Mouse (Mus musculus) embryonic facial prominence, embryonic 13.5 days (tissue): Measurements from ENCODE around the gene Brk1. TPM values are rescaled to one million over a fixed set of nuclear protein-coding genes. Genes with fewer than 3 reads are reported as not detected.

Experiments
- ATAC-seq: fragments of 200-750 bp; cut with Nextera tagmentation; 2 replicates; pipeline ENCODE4 v1.8.0; 2017; ENCODE audit warnings: low read depth; ENCODE audit not compliant: insufficient number of reproducible peaks, insufficient read depth, low FRiP score, low TSS enrichment
- H3K27ac ChIP-seq: fragments of 300-500 bp; sonication (generic); 2 replicates; pipeline ENCODE4 v1.5.1; 2015; ENCODE audit warnings: moderate library complexity, mild to moderate bottlenecking, inconsistent platforms
- H3K27me3 ChIP-seq: fragments of 300-500 bp; sonication (generic); 2 replicates; pipeline ENCODE4 v1.6.1; 2015; ENCODE audit warnings: mild to moderate bottlenecking, inconsistent platforms
- H3K36me3 ChIP-seq: fragments of 300-500 bp; sonication (generic); 2 replicates; pipeline ENCODE4 v1.6.1; 2015; ENCODE audit warnings: mild to moderate bottlenecking, inconsistent platforms
- H3K4me1 ChIP-seq: fragments of 300-500 bp; sonication (generic); 2 replicates; pipeline ENCODE4 v1.6.1; 2015; ENCODE audit warnings: inconsistent platforms
- H3K4me2 ChIP-seq: fragments of 300-500 bp; sonication (generic); 2 replicates; pipeline ENCODE4 v1.6.1; 2015; ENCODE audit warnings: moderate library complexity, mild to moderate bottlenecking, inconsistent platforms
- H3K4me3 ChIP-seq: fragments of 300-500 bp; sonication (generic); 2 replicates; pipeline ENCODE4 v1.5.1; 2015; ENCODE audit warnings: mild to moderate bottlenecking, inconsistent platforms
- H3K9ac ChIP-seq: fragments of 300-500 bp; sonication (generic); 2 replicates; pipeline ENCODE4 v1.6.1; 2015; ENCODE audit warnings: mild to moderate bottlenecking, inconsistent platforms
- H3K9me3 ChIP-seq: fragments of 300-500 bp; sonication (generic); 2 replicates; pipeline ENCODE4 v1.6.1; 2016; ENCODE audit warnings: inconsistent platforms
- WGBS: fragments of 180-500 bp; shearing (Covaris S2); methylation state at CpG from one replicate; pipeline ENCODE4 v1.1.7; 2015; ENCODE audit warnings: mixed read lengths; 5-methylcytosine and 5-hydroxymethylcytosine counted together
- polyA plus RNA-seq: library from polyadenylated mRNA; unstranded; fragments of >200 nt; fragmentation: Nextera tagmentation; extraction: Ambion mirVana; gene quantifications from 2 replicates; pipeline ENCODE4 v1.2.1, GENCODE M21; 2015

Gene Brk1
- polyA plus RNA-seq, 1 experiment from 2014 or later = 240 TPM

GRCm38 (mm10) chr6:113661353-113662241 lies 57.0 kb downstream of the Brk1 start:
- H3K27ac ChIP-seq = no peak overlapping the region
- no peak overlapping the region for H3K9ac ChIP-seq
- no peak overlapping the region for H3K4me3 ChIP-seq
- no peak overlapping the region for H3K4me2 ChIP-seq
- no peaks in the 10 kb centered on the region for H3K27me3 ChIP-seq
- ATAC-seq = no peak
- peaks cover 5% of the 10 kb centered on the region for H3K9me3 ChIP-seq
- H3K4me1 ChIP-seq = peaks cover 18% of the 10 kb centered on the region
- 41% methylated on average over 12 of the region's 12 CpGs for WGBS
- H3K36me3 ChIP-seq = no peaks in the 10 kb centered on the region

DNA sequence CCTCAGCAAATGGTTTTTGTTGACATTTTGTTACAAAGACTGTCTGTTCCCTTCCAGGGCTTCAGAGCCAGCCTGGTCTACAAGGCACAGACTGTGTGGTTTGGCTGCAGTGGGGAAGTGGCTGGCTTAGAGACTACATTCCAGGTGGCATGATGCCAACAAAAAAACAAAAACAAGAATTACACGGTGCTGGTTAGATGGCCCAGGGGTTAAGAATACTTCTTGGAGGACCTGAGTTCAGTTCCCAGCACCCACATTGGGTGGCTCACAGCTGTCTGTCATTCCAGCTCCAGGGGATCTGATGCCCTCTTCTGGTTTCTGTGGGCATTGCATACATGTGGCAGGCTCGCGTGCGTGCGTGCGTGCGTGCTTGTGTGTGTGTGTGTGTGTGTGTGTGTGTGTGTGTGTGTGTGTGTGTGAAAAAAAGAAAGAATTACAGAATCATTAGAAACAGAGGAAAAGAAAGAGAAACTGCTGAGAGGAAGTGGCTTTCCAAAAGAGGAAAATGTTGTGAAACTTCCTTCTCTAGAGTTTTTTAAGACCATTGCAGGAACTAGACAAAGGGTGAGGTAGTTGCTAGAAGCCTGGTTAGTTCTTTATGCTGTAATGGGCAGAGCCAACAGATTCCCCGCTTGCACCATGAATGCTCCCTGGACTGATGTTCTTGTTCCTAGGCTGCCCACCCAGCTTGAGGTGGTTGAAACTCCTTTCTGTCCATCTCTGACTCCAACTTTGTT lies 58.6 kb downstream of the Brk1 start:
- Histone ChIP-seq H3K27ac (no peak overlapping the region), H3K9me3 (peaks cover 6% of the 10 kb centered on the region), H3K27me3 (no peaks in the 10 kb centered on the region), H3K4me1 (peaks cover 18% of the 10 kb centered on the region), H3K9ac (no peak overlapping the region), H3K36me3 (no peaks in the 10 kb centered on the region), H3K4me3 (no peak overlapping the region), H3K4me2 (no peak overlapping the region)
- WGBS = 96% methylated on average over 8 of the region's 8 CpGs
- no peak for ATAC-seq

- H3K27ac ChIP-seq = no peak overlapping the region
- peaks cover 6% of the 10 kb centered on the region for H3K9me3 ChIP-seq
- no peak overlapping the region for H3K4me3 ChIP-seq
- H3K36me3 ChIP-seq = no peaks in the 10 kb centered on the region
- H3K4me2 ChIP-seq = no peak overlapping the region
- H3K9ac ChIP-seq = no peak overlapping the region
- no peak for ATAC-seq
- H3K27me3 ChIP-seq = no peaks in the 10 kb centered on the region
- WGBS = 89% methylated on average over 7 of the region's 7 CpGs
- peaks cover 27% of the 10 kb centered on the region for H3K4me1 ChIP-seq
Measured at GRCm38 (mm10) chr6:113664305-113664704, 59.7 kb downstream of the Brk1 start.

Other genes with a start within 250 kb of the Brk1 start
- 47.5 and 51.9 TPM in 2 replicates for gene Tada3, start 226.9 kb upstream of the Brk1 start, polyA plus RNA-seq
- gene Arpc4, start 226.7 kb upstream of the Brk1 start, polyA plus RNA-seq = 357 and 384 TPM in 2 replicates
- 4.3 and 5.3 TPM in 2 replicates for gene Ttll3, start 215.5 kb upstream of the Brk1 start, polyA plus RNA-seq
- gene Rpusd3, start 185.4 kb upstream of the Brk1 start, polyA plus RNA-seq = 25.3 and 32.1 TPM in 2 replicates
- gene Cidec, start 169.0 kb upstream of the Brk1 start, polyA plus RNA-seq = not detected in 2 replicates
- 82.7 and 93.2 TPM in 2 replicates for gene Jagn1, start 162.2 kb upstream of the Brk1 start, polyA plus RNA-seq
- 9.1 and 9.2 TPM in 2 replicates for gene Il17re, start 146.3 kb upstream of the Brk1 start, polyA plus RNA-seq
- 7.0 and 7.9 TPM in 2 replicates for gene Il17rc, start 133.3 kb upstream of the Brk1 start, polyA plus RNA-seq
- gene Creld1, start 121.5 kb upstream of the Brk1 start, polyA plus RNA-seq = 13.9 and 14.6 TPM in 2 replicates
- 2.3 and 2.6 TPM in 2 replicates for gene Prrt3, start 102.8 kb upstream of the Brk1 start, polyA plus RNA-seq
- 95.2 and 96.1 TPM in 2 replicates for gene Emc3, start 73.1 kb upstream of the Brk1 start, polyA plus RNA-seq
- gene Fancd2, start 73.1 kb upstream of the Brk1 start, polyA plus RNA-seq = 13.6 and 14.4 TPM in 2 replicates
- not detected in 2 replicates for gene Fancd2os, start 4.1 kb upstream of the Brk1 start, polyA plus RNA-seq
- gene Vhl, start 19.2 kb downstream of the Brk1 start, polyA plus RNA-seq = 48.0 and 50.0 TPM in 2 replicates
- gene Irak2, start 33.7 kb downstream of the Brk1 start, polyA plus RNA-seq = 2.4 and 2.8 TPM in 2 replicates
- 0.70 and 0.72 TPM in 2 replicates for gene Tatdn2, start 92.3 kb downstream of the Brk1 start, polyA plus RNA-seq
- gene Ghrl, start 115.1 kb downstream of the Brk1 start, polyA plus RNA-seq = 0.32 TPM in 1 of 2 replicates, not detected in the other
- gene Sec13, start 136.0 kb downstream of the Brk1 start, polyA plus RNA-seq = 288 and 296 TPM in 2 replicates